Mouse (Mus musculus) megakaryocyte, embryonic 14.5 days (primary cell): ENCODE measurements around the gene Dnajb8.

ENCODE experiments used
- FLI1 ChIP-seq: IDR thresholded peaks from 2 replicates; pipeline ENCODE4 v1.6.1; 2012; ENCODE audit warnings: low read length, inconsistent platforms, mixed read lengths
- GATA1 ChIP-seq: IDR thresholded peaks from 3 replicates; pipeline ENCODE4 v1.6.1; 2012; ENCODE audit warnings: mixed read lengths, low read length, inconsistent platforms, borderline replicate concordance

DNA sequence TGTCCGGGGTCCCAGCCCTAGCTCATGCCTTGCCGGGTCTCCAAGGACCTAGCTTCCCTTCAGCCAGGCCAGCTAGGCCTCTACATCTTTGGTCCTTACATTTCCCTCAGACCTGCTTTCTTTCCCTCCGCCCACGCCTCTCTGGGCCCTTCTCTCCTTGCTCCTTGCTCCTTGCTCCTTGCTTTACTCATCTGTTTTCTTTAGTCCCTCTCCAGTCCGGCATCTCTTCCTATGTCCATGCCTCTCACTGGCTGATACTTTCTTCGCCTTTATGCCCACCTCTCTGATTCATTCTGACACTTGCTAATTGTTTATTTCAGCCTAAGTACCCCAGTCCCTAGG, 31.1 kb upstream of the Dnajb8 start:
- TF ChIP-seq GATA1 (no peak), FLI1 (no peak)
